Mouse (Mus musculus) MEL-GATA-1-ER (cell line): ENCODE results near the gene Iscu.
"Not testable (repeated sequence)": the region's sequence is repeated elsewhere in the genome, so short reads cannot be mapped to it uniquely, and the experiment has no call there.

Source experiments
- DNase-seq: peaks from one replicate; pipeline ENCODE4 v3.0.0-alpha.2; 2012; ENCODE audit warnings: low read depth; ENCODE audit errors: extremely low read depth

The Iscu gene

GRCm38 (mm10) chr5:113786985-113787384 lies 14.4 kb downstream of the Iscu start:
- DNase-seq, result no peak

GRCm38 (mm10) chr5:113788645-113789044 lies 16.1 kb downstream of the Iscu start:
- no peak for DNase-seq

- DNase-seq, result no peak
These were observed 16.7 kb downstream of the Iscu start for GRCm38 (mm10) chr5:113789075-113789788.

GRCm38 (mm10) chr5:113790453-113791196 lies 18.1 kb downstream of the Iscu start:
- DNase-seq, result no peak

GRCm38 (mm10) chr5:113791197-113792095 lies 18.9 kb downstream of the Iscu start:
- no peak for DNase-seq

GRCm38 (mm10) chr5:113796401-113797148 lies 24.0 kb downstream of the Iscu start:
- DNase-seq, result no peak

GRCm38 (mm10) chr5:113797149-113797882 lies 24.8 kb downstream of the Iscu start:
- DNase-seq, result no peak

GRCm38 (mm10) chr5:113798525-113798924 lies 26.0 kb downstream of the Iscu start:
- DNase-seq, result no peak

- no peak for DNase-seq
These were observed 27.1 kb downstream of the Iscu start for GRCm38 (mm10) chr5:113799691-113800090.

GRCm38 (mm10) chr5:113800280-113800679 lies 27.7 kb downstream of the Iscu start, which contains the start of gene Tmem119:
Tmem119 (minus strand) TSS chr5:113800516.
- DNase-seq, result no peak

GRCm38 (mm10) chr5:113804395-113804966 lies 31.9 kb downstream of the Iscu start:
- DNase-seq, result no peak

- DNase-seq, result no peak
These were observed 32.8 kb downstream of the Iscu start for GRCm38 (mm10) chr5:113805301-113805700.

- no peak for DNase-seq
These were observed 33.9 kb downstream of the Iscu start for GRCm38 (mm10) chr5:113806414-113806813.

- DNase-seq, result no peak
These were observed 35.2 kb downstream of the Iscu start for GRCm38 (mm10) chr5:113807712-113808111.

GRCm38 (mm10) chr5:113808177-113808576 lies 35.6 kb downstream of the Iscu start:
- DNase-seq, result no peak

GRCm38 (mm10) chr5:113810111-113810510 lies 37.6 kb downstream of the Iscu start:
- no peak for DNase-seq

GRCm38 (mm10) chr5:113811824-113812420 lies 39.4 kb downstream of the Iscu start:
- not testable (repeated sequence) for DNase-seq

GRCm38 (mm10) chr5:113812638-113813037 lies 40.1 kb downstream of the Iscu start:
- peak; percentile 26 for DNase-seq

- DNase-seq, result no peak
These were observed 41.1 kb downstream of the Iscu start for GRCm38 (mm10) chr5:113813608-113814007.
